Mouse (Mus musculus): ENCODE results near the gene Cabp7.

DNA sequence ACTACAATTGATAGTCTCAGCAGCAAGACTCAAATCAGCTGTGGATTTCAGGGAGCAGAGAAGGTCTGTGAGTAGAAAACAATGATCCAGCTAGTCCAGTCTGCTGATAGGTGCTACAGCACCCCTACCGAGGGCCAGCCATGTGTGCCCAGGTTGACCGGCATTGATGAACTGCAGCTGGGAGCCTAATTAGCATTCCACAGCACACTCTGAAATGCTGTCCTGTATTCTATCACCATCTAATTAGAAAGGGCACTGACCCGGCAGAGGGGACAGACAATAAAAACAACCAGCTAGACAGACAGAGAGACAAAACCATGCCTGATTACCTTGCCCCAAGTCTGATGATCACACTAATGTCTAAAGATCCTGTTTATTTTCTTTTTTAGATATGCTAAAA is 46.4 kb upstream of the Cabp7 start:
- no peak for TF ChIP-seq CTCF (IDR thresholded peaks at IDR 0.05; ENCODE audit: borderline replicate concordance, extremely low read depth, insufficient read depth, insufficient read length)
- TF ChIP-seq POLR2A (IDR thresholded peaks at IDR 0.05; ENCODE audit: borderline replicate concordance, extremely low read depth, insufficient read depth, insufficient read length, poor library complexity, severe bottlenecking) = no peak
